Mouse (Mus musculus) thymus, postnatal 10 days (tissue): ENCODE data around the gene Zfp729a.
"Not testable (repeated sequence)": the region's sequence is repeated elsewhere in the genome, so short reads cannot be mapped to it uniquely, and the experiment has no call there.

ENCODE experiments used
- DNase-seq, 2 experiments: peaks; one replicate each; pipeline ENCODE4 v3.0.0; 2021; ENCODE audit warnings: low spot score in 2 of 2

Gene Zfp729a

DNA sequence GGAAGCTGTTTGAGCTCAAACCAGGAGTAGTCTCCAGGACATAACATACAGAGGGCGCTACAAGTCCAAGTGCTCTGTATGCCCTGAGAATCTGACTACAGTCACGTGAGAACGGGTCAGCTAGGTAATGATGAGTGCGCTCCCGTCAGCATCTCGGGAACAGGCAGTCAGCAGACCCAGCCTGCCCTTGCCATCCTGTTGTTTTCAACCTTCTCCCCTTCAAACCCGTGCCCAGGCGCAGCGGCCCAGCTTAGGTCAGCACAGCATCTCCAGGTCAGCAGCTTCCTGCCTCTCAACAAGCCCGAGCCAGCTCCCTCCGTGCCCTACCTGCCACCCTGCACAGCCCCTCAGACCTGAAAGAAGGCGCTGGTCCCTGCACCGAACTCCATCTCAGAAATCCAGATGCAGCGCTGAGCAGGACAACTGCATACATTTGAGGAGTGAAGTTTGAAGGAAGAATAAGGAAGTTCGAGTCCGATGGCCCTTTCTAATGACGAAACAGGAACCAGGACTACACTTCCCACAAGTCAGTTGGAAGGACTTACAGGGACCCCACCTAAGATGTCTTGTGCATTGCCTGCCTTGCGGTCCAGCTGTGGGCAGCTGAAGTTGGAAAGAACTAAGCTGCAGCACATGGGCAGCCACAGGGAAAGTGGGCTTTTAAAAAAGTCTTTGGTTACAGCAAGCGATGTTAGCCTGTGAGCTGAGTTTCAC lies at the start of gene Zfp729a, which contains the start of gene Gm49345:
Gene Zfp729a, minus strand, starts transcription at position 498 of the 714 bp plus-strand sequence.
Gene Gm49345, minus strand, starts transcription at position 476 of the 714 bp plus-strand sequence.
- DNase-seq, result peak; percentile 67 to 75

DNA sequence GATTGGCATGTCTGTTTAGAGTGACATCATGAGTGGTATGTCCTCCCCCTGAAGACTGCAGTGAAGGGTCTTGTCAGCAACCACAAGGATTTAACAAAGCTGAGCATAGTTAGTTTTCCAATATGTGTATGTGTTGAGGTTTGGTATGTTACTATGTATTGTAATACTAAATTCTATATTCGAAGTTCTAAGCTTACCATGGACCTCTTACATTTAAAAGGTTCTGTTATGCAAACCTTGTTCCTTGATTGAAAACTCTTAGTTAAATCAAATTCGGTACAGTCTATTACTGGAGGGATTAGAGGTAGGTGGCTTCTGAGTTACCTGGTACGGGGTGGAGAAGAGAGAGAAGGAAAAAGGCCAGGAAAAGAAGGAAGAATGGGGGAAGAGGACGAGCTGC lies 49.4 kb upstream of the Zfp729a start, which contains the start of gene Zfp738:
Gene Zfp738, minus strand, starts transcription at position 101 of the 400 bp plus-strand sequence.
- no peak for DNase-seq

DNA sequence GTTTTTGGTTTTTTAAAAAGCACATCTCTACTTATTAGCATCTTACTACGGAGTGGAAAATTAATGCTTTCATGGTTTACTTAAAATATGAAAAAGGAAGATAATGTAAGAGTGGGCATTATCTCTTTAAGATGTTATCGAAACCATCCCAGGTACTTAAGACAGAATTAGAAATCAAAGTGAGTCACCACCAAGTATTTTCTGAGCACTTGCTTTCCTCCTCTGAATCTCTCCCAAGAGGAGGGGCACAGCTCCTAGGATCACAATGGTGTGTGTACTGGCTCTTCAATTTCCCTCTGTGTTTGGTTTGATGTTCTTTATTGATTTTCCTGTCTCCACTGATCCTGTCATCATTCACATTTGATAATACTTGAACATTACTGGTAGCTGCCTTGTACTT lies 46.2 kb upstream of the Zfp729a start:
- DNase-seq, result not testable (repeated sequence)

DNA sequence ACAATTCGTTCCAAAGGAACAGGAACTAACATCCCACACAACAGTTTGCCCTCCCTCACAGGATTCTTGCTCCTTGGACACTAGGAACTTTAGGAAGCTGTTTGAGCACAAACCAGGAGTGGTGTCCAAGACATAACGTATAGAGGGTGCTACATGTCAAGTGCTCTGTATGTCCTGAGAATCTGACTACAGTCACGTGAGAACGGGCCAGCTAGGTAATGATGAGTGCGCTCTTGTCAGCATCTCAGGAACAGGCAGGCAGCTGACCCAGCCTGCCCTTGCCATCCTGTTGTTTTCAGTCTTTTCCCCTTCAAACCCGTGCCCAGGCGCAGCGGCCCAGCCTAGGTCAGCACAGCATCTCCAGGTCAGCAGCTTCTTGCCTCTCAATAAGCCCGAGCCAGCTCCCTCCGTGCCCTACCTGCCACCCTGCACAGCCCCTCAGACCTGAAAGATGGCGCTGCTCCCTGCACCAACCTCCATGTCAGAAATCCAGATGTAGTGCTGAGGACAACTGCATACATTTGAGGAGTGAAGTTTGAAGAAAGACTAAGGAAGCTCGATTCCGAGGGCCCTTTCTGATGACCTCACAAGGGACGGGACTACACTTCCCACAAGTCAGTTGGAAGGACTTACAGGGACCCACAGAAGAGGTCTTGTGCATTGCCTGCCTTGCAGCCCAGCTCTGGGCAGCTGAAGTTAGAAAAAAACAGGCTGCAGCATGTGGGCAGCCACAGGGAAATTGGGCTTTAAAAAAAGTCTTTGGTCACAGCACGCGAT lies 45.6 kb upstream of the Zfp729a start:
- peak; percentile 61 to 62 for DNase-seq

DNA sequence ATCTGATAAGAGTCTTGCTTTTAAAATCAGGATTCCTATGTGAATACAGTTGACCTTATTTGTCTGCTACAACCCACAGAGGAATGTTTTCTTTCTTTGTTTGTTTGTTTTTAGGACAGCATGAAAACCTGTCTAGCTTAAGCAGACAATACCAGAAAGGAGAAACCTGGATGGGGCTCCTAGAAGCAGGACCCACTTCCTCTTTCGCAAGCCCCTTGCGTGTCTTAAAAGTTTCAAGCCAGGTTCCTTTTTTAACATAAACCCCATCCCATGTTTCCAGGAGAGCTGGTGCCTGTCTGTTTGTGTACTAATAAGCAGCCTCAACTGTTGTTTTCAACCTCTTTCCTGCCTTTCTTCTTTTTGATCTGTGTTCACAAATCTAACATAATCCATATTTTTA lies 37.3 kb upstream of the Zfp729a start:
- DNase-seq, result no peak

DNA sequence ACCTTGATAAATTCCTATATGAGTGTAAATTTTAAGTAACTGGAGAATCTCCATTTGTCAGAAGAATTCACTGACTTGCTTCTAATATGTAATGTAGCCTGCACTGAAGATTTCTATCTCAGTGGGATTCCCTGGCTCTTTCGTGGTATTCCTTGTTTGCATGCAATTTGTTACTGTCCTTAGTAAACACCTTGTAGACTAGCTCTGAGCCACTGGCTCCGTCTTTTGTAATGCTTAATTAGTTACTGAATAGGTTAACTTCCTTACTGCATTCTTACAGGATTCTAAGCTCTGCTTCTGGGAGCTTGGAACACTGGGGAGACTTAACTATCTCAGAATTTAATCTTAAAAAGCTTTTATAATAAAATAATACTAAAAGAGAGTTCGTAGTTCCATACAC lies 14.9 kb upstream of the Zfp729a start:
- DNase-seq, result no peak

DNA sequence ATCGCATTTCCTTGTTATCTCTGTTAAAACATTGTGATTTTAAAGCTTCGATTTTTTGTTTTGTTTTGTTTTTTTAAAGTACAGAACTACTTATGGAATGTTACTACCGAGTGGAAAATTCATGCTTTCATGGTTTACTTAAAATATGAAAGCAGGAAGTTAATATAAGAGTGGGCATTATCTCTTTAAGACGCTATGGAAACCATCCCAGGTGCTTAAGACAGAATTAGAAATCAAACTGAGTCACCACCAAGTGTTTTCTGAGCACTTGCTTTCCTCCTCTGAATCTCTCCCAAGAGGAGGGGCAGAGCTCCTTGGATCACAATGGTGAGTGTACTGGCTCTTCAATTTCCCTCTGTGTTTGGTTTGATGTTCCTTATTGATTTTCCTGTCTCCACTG lies 27.5 kb downstream of the Zfp729a start:
- no peak for DNase-seq

DNA sequence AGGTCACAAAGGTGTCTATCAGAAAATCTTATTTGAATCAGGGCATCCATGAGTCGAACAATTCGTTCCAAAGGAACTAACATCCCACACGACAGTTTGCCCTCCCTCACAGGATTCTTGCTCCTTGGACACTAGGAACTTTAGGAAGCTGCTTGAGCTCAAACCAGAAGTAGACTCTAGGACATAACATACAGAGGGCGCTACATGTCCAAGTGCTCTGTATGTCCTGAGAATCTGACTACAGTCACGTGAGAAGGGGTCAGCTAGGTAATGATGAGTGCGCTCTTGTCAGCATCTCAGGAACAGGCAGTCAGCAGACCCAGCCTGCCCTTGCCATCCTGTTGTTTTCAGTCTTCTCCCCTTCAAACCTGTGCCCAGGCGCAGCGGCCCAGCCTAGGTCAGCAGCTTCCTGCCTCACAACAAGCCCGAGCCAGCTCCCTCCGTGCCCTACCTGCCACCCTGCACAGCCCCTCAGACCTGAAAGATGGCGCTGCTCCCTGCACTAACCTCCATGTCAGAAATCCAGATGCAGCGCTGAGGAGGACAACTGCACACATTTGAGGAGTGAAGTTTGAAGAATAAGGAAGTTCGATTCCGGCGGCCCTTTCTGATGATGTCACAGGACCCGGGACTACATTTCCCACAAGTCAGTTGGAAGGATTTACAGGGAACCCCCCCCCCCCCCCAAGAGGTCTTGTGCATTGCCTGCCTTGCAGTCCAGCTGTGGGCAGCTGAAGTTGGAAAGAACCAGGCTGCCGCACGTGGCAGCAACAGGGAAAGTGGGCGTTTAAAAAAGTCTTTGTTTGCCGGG lies 28.3 kb downstream of the Zfp729a start, which contains the start of gene Zfp729b:
Gene Zfp729b, minus strand, starts transcription at position 642 of the 811 bp plus-strand sequence.
- DNase-seq, result peak; percentile 83 to 87

DNA sequence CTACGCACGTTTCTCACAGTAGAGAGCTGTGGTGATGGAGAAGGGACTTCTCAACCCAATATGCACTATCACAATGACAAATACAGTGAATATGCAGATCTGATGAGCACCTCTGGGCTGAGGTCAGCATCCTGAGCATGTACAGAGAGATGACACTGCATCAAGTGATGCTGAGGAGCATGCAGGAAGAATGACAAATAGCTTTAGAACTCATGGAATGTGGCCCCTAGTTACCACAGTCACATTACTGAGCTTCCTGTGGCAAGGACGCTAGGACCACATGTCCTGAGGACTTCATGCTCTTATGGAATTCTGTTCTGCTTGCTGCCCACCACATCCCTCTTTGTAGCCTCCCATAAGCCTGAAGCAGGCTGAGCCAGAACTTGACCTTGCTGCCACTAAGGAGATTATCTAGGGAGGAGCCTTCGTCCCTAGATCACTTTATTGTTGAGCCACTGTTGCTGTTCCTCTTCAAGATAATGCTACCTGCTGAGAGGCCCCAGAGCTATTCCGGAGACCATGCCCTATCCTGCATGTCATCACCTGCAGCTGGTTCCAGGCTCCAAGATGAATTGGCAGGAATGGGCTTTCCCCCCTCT lies 64.9 kb downstream of the Zfp729a start:
- DNase-seq, result no peak
